Mouse (Mus musculus) kidney, embryonic 15.5 days (tissue): Measurements from ENCODE around the gene 1700067K01Rik. TPM values are rescaled to one million over a fixed set of nuclear protein-coding genes. Genes with fewer than 3 reads are reported as not detected.

Experiments used
- ATAC-seq: fragments of 200-750 bp; cut with Nextera tagmentation; replicated peaks from 2 replicates; pipeline ENCODE4 v1.8.0; 2017; ENCODE audit warnings: moderate TSS enrichment; ENCODE audit not compliant: low FRiP score
- H3K27ac ChIP-seq: fragments of 300-500 bp; sonication (generic); 2 replicates; pipeline ENCODE4 v1.5.1; 2015; ENCODE audit warnings: mild to moderate bottlenecking, inconsistent platforms
- H3K27me3 ChIP-seq: fragments of 300-500 bp; sonication (generic); 2 replicates; pipeline ENCODE4 v1.6.1; 2015; ENCODE audit warnings: inconsistent platforms
- H3K36me3 ChIP-seq: fragments of 300-500 bp; sonication (generic); 2 replicates; pipeline ENCODE4 v1.6.1; 2015; ENCODE audit warnings: inconsistent platforms
- H3K4me1 ChIP-seq: fragments of 300-500 bp; sonication (generic); 2 replicates; pipeline ENCODE4 v1.6.1; 2015; ENCODE audit warnings: inconsistent platforms
- H3K4me2 ChIP-seq: fragments of 300-500 bp; sonication (generic); 2 replicates; pipeline ENCODE4 v1.6.1; 2015; ENCODE audit warnings: moderate library complexity, mild to moderate bottlenecking, inconsistent platforms
- H3K4me3 ChIP-seq: fragments of 300-500 bp; sonication (generic); replicated peaks from 2 replicates; pipeline ENCODE4 v1.5.1; 2015; ENCODE audit warnings: mild to moderate bottlenecking, inconsistent platforms
- H3K9ac ChIP-seq: fragments of 300-500 bp; sonication (generic); 2 replicates; pipeline ENCODE4 v1.6.1; 2015; ENCODE audit warnings: mild to moderate bottlenecking, inconsistent platforms
- H3K9me3 ChIP-seq: fragments of 300-500 bp; sonication (generic); replicated peaks from 2 replicates; pipeline ENCODE4 v1.6.1; 2016; ENCODE audit warnings: inconsistent platforms
- WGBS: fragments of 180-500 bp; shearing (Covaris S2); methylation state at CpG from one replicate; pipeline ENCODE4 v1.1.7; 2015; ENCODE audit warnings: mixed read lengths; 5-methylcytosine and 5-hydroxymethylcytosine counted together
- microRNA counts: library from miRNA; unstranded; fragments of <30 nt; microRNA quantifications from one replicate; lab custom pipeline; 2016
- microRNA-seq: library from miRNA; unstranded; fragments of <30 nt; microRNA quantifications from one replicate; pipeline ENCODE4, GENCODE M21; 2016
- polyA plus RNA-seq: library from polyadenylated mRNA; unstranded; fragments of >200 nt; fragmentation: Nextera tagmentation; extraction: Ambion mirVana; gene quantifications from 2 replicates; pipeline ENCODE4 v1.2.1, GENCODE M21; 2015

The 1700067K01Rik gene
- polyA plus RNA-seq, 1 experiment from 2014 or later: 1.3 TPM

DNA sequence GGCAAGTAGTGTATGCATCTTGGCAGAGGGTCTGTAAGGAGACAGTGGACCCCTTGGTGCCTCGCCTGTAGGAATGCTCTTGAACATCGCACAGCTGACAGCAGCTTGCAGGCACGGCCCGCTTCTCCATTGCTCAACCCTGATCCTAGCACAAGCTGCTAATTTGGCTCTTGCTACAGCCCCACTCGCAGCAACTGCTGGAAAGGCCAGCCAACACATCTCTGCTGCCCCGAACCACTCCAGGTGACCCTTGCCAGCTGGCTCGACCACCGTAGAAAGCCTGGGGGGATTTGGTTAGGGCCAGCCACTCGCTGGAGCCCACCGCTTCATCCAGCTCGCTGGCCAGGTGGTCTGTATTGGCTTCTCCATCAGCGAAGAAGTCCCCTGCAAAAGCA is 41.6 kb downstream of the 1700067K01Rik start:
- WGBS: 32% methylated on average over 12 of the region's 12 CpGs
- Histone ChIP-seq H3K9ac (no peak overlapping the region), H3K27me3 (peaks cover 48% of the 10 kb centered on the region), H3K4me2 (peak overlapping the region; percentile 87), H3K4me3 (peak overlapping the region; percentile 47), H3K27ac (no peak overlapping the region), H3K4me1 (peaks cover 32% of the 10 kb centered on the region), H3K9me3 (no peaks in the 10 kb centered on the region), H3K36me3 (no peaks in the 10 kb centered on the region)
- no peak for ATAC-seq

DNA sequence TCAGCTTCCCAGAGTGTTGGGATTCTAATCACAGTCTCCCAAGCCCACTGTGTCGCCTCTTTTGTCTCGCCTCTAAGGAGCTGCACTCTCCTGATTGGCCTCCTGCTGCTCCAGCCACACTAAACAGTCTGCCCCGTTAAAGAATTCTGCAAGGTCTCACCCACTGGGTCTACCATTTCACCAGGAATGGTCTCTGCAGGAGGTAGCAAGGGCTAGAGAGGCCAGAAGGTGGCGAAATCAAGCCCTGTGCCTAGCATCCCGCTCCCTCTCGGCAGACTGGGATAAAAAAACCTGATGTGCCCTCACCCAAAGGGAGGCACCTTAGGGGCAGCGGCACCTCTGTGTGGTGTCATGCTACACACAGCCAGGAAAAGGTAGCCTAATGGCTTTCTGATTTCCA is 42.8 kb downstream of the 1700067K01Rik start:
- H3K9me3 ChIP-seq: no peaks in the 10 kb centered on the region
- H3K36me3 ChIP-seq: no peaks in the 10 kb centered on the region
- no peak overlapping the region for H3K9ac ChIP-seq
- peak overlapping the region; percentile 21; the same call in 1 of the 2 replicates for H3K4me3 ChIP-seq
- peaks cover 32% of the 10 kb centered on the region for H3K4me1 ChIP-seq
- peak overlapping the region; percentile 49 for H3K4me2 ChIP-seq
- 10% methylated on average over 7 of the region's 7 CpGs for WGBS
- H3K27me3 ChIP-seq: peaks cover 48% of the 10 kb centered on the region
- no peak for ATAC-seq
- no peak overlapping the region for H3K27ac ChIP-seq

DNA sequence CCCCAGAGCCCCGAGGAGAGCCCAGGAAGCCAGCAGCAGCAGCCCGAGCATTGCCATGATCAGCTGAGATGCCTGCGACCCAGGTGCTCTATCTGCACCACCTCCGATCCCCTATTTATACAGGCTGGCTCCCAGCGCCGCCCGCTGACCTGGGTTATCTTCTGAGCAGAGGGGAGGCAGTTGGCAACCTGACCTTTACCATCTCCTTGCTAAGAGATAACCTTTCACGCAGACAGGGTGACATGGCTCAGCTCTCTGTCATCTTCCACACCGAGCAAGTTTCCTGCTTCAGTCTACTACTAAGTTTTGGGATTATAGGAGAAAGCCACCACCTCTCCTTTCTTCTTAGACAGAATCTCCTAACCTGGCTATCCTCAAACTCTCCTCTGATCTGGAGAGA is 43.6 kb downstream of the 1700067K01Rik start, which contains the start of gene Rln3:
Rln3 (minus strand) TSS at position 101 of the 400 bp plus-strand sequence.
- WGBS: 9% methylated on average over 9 of the region's 9 CpGs
- H3K4me2 ChIP-seq: peak within 1 kb of the TSS; percentile 49
- peak within 1 kb of the TSS; percentile 21 for H3K4me3 ChIP-seq

DNA sequence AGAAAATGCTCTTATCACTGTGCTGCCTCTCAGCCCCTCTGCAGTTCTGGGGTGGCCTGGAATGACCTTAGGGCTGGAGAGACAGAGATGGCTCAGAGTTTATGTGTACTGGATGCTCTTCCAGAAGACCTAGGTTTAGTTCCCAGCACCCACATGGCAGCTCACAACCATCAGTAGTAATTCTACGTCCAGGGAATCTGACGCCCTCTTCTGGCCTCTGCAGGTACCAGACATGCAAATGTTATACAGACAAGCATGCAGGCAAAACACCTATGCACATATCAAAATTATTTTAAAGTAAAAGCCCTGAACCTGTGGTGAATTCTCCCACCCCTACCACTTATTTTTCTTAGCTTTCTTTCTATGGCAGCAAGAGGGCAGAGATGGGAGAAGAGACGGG is 45.2 kb downstream of the 1700067K01Rik start:
- no peak for ATAC-seq
- H3K4me3 ChIP-seq: no peak overlapping the region
- no peaks in the 10 kb centered on the region for H3K36me3 ChIP-seq
- H3K9ac ChIP-seq: no peak overlapping the region
- peaks cover 26% of the 10 kb centered on the region for H3K4me1 ChIP-seq
- H3K4me2 ChIP-seq: no peak overlapping the region
- WGBS: 77% methylated on average over 3 of the region's 3 CpGs
- H3K27ac ChIP-seq: no peak overlapping the region
- H3K9me3 ChIP-seq: no peaks in the 10 kb centered on the region
- peaks cover 43% of the 10 kb centered on the region for H3K27me3 ChIP-seq

More for the DNA sequence above, 43.6 kb downstream of the 1700067K01Rik start, which contains the start of gene Rln3:
- Histone ChIP-seq H3K27me3 (peaks cover 48% of the 10 kb centered on the region), H3K9ac (no peak within 1 kb of the TSS), H3K4me1 (peaks cover 32% of the 10 kb centered on the region), H3K9me3 (no peaks in the 10 kb centered on the region), H3K27ac (no peak within 1 kb of the TSS), H3K36me3 (no peaks in the 10 kb centered on the region)
- no peak for ATAC-seq

DNA sequence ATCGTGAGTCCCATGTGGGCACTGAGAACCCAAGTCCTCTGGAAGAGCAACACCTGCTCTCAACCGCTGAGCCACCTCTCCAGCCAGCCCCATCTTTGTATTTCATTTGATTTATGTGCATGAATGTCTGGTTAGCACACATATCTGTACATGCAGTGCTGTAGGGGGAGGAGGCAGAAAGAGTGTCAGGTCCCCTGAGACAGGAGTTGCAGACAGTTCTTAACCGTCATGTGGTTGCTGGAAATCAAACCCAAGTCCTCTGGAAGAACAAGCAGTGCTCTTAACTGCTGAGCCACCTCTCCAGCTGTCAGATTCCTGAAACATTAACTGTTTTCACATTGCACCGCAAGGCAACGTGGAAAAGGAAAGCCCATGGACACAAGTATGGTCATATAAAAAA is 46.9 kb downstream of the 1700067K01Rik start:
- 57% methylated on average over 5 of the region's 5 CpGs for WGBS
- ATAC-seq: no peak
- no peak overlapping the region for H3K9ac ChIP-seq

DNA sequence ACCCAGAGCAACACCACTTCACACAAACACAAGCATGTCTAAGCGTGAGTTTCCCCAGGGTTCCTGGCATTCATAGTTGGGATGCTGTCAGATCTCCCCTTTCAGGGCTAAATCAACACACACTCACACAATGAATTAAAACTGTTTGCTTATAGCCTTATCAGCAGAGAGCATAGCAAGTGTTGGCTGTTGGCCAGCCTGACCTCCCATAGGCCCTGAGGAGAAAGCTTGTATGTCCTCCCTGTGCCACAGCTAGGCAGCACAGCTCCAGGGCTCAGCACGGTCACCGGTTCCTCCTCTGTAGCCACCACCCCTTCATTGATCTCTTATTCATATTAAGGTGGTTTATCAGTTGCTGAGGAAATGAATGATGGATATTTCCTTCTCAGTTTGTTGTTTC is 51.4 kb downstream of the 1700067K01Rik start:
- no peak overlapping the region for H3K9ac ChIP-seq
- no peak overlapping the region for H3K27ac ChIP-seq
- ATAC-seq: no peak
- H3K4me1 ChIP-seq: peaks cover 8% of the 10 kb centered on the region; the same call in 1 of the 2 replicates
- H3K4me3 ChIP-seq: no peak overlapping the region
- H3K36me3 ChIP-seq: no peaks in the 10 kb centered on the region
- H3K4me2 ChIP-seq: no peak overlapping the region
- no peaks in the 10 kb centered on the region for H3K9me3 ChIP-seq
- no peaks in the 10 kb centered on the region for H3K27me3 ChIP-seq
- 65% methylated on average over 3 of the region's 3 CpGs for WGBS

More for the DNA sequence above, 46.9 kb downstream of the 1700067K01Rik start:
- Histone ChIP-seq H3K4me2 (no peak overlapping the region), H3K9me3 (no peaks in the 10 kb centered on the region), H3K4me1 (peaks cover 17% of the 10 kb centered on the region), H3K27ac (no peak overlapping the region), H3K27me3 (peaks cover 28% of the 10 kb centered on the region), H3K4me3 (no peak overlapping the region), H3K36me3 (no peaks in the 10 kb centered on the region)

DNA sequence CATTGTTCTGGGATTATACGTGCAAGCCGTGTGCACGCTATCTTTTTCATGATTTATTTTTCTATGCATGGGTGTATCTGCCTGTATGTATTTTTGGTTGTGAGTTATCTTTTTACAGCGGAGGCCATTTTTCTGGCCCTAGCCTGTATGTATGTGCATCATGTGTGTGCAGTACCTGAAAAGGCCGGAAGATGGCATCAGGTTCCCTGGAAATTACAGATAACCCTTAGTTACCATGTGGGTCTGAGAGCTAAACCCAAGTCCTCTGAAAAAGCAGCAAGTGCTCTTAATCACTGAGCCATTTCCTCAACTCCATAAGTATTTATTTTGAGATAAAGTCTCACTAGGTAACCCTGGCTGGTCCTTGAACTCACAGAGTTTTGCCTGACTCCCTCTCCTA is 51.9 kb downstream of the 1700067K01Rik start:
- Histone ChIP-seq H3K4me3 (no peak overlapping the region), H3K27me3 (no peaks in the 10 kb centered on the region), H3K4me1 (peaks cover 8% of the 10 kb centered on the region; the same call in 1 of the 2 replicates), H3K9ac (no peak overlapping the region), H3K4me2 (no peak overlapping the region), H3K27ac (no peak overlapping the region), H3K36me3 (no peaks in the 10 kb centered on the region), H3K9me3 (no peaks in the 10 kb centered on the region)
- WGBS: 89% methylated on average over 5 of the region's 5 CpGs
- ATAC-seq: no peak

MicroRNA genes within 50 kb of the gene (microRNA counts, 519-probe panel; counts per million panel counts)
- microRNA mmu-miR-1199 (lab: Ali Mortazavi, UCI): 31.7 counts per million

Small RNA genes within 50 kb of the gene (microRNA-seq; reads per million reads assigned to microRNA genes)
- 1.6 reads per million, percentile 4 among the genes with 10 or more reads in this experiment for gene Mir1199
- 0.59 reads per million for gene Mir8111

Other genes with a start within 250 kb of the 1700067K01Rik start
- gene Adgrl1, start 101.4 kb upstream of the 1700067K01Rik start, polyA plus RNA-seq: 17.8 and 18.8 TPM in 2 replicates
- gene Gm10644, start 46.3 kb upstream of the 1700067K01Rik start, polyA plus RNA-seq: 0.69 and 0.71 TPM in 2 replicates
- 60.7 and 62.2 TPM in 2 replicates for gene Asf1b, start 46.0 kb upstream of the 1700067K01Rik start, polyA plus RNA-seq
- gene Prkaca, start 28.5 kb upstream of the 1700067K01Rik start, polyA plus RNA-seq: 161 and 163 TPM in 2 replicates
- 11.0 and 11.5 TPM in 2 replicates for gene Samd1, start 3.8 kb upstream of the 1700067K01Rik start, polyA plus RNA-seq
- gene 2210011C24Rik, start 10.7 kb downstream of the 1700067K01Rik start, polyA plus RNA-seq: 7.4 and 9.1 TPM in 2 replicates
- gene Palm3, start 20.0 kb downstream of the 1700067K01Rik start, polyA plus RNA-seq: 14.8 and 15.1 TPM in 2 replicates
- 2.3 and 3.2 TPM in 2 replicates for gene Il27ra, start 41.1 kb downstream of the 1700067K01Rik start, polyA plus RNA-seq
- gene Rln3, start 43.5 kb downstream of the 1700067K01Rik start, polyA plus RNA-seq: not detected in 2 replicates
- gene Gm10643, start 63.6 kb downstream of the 1700067K01Rik start, polyA plus RNA-seq: 1.2 and 1.6 TPM in 2 replicates
- gene Rfx1, start 65.3 kb downstream of the 1700067K01Rik start, polyA plus RNA-seq: 10.5 and 10.7 TPM in 2 replicates
- 9.2 and 11.6 TPM in 2 replicates for gene Dcaf15, start 103.3 kb downstream of the 1700067K01Rik start, polyA plus RNA-seq
- 0.21 and 1.4 TPM in 2 replicates for gene Podnl1, start 124.5 kb downstream of the 1700067K01Rik start, polyA plus RNA-seq
- gene Cc2d1a, start 146.4 kb downstream of the 1700067K01Rik start, polyA plus RNA-seq: 22.0 and 28.7 TPM in 2 replicates
- gene 4930432K21Rik, start 146.5 kb downstream of the 1700067K01Rik start, polyA plus RNA-seq: 1.7 and 2.0 TPM in 2 replicates
- gene Nanos3, start 183.7 kb downstream of the 1700067K01Rik start, polyA plus RNA-seq: 3.6 and 4.7 TPM in 2 replicates
- gene Zswim4, start 235.6 kb downstream of the 1700067K01Rik start, polyA plus RNA-seq: 16.6 and 17.3 TPM in 2 replicates
- gene D8Ertd738e, start 248.2 kb downstream of the 1700067K01Rik start, polyA plus RNA-seq: 336 and 355 TPM in 2 replicates